Mouse (Mus musculus) midbrain, embryonic 13.5 days (tissue): ENCODE measurements at regions not wholly inside any gene's neighbourhood (a gene's known extent, or its start where the extent isn't known, plus 50 kb on each side); places are given as distances from the start of the nearest gene placed in this dataset.
"Not testable (repeated sequence)": the region's sequence is repeated elsewhere in the genome, so short reads cannot be mapped to it uniquely, and the experiment has no call there.

Experiments used
- ATAC-seq: fragments of 200-750 bp; cut with Nextera tagmentation; 2 replicates; pipeline ENCODE4 v1.8.0; 2017; ENCODE audit warnings: mild to moderate bottlenecking, moderate TSS enrichment, moderate library complexity
- H3K27ac ChIP-seq: fragments of 300-500 bp; sonication (generic); 2 replicates; pipeline ENCODE4 v1.5.1; 2015; ENCODE audit warnings: inconsistent platforms, mild to moderate bottlenecking, moderate library complexity
- H3K27me3 ChIP-seq: fragments of 300-500 bp; sonication (generic); 2 replicates; pipeline ENCODE4 v1.6.1; 2015; ENCODE audit warnings: mild to moderate bottlenecking, inconsistent platforms
- H3K36me3 ChIP-seq: fragments of 300-500 bp; sonication (generic); 2 replicates; pipeline ENCODE4 v1.6.1; 2015; ENCODE audit warnings: mild to moderate bottlenecking, inconsistent platforms
- H3K4me1 ChIP-seq: fragments of 300-500 bp; sonication (generic); replicated peaks from 2 replicates; pipeline ENCODE4 v1.6.1; 2015; ENCODE audit warnings: inconsistent platforms
- H3K4me2 ChIP-seq: fragments of 300-500 bp; sonication (generic); replicated peaks from 2 replicates; pipeline ENCODE4 v1.6.1; 2015; ENCODE audit warnings: moderate library complexity, mild to moderate bottlenecking, inconsistent platforms
- H3K4me3 ChIP-seq: fragments of 300-500 bp; sonication (generic); replicated peaks from 2 replicates; pipeline ENCODE4 v1.5.1; 2015; ENCODE audit warnings: mild to moderate bottlenecking, inconsistent platforms
- H3K9ac ChIP-seq: fragments of 300-500 bp; sonication (generic); replicated peaks from 2 replicates; pipeline ENCODE4 v1.6.1; 2015; ENCODE audit warnings: mild to moderate bottlenecking, inconsistent platforms
- H3K9me3 ChIP-seq: fragments of 300-500 bp; sonication (generic); 2 replicates; pipeline ENCODE4 v1.6.1; 2016; ENCODE audit warnings: mild to moderate bottlenecking, inconsistent platforms
- WGBS: fragments of 180-500 bp; shearing (Covaris S2); methylation state at CpG from one replicate; pipeline ENCODE4 v1.1.7; 2015; 5-methylcytosine and 5-hydroxymethylcytosine counted together

DNA sequence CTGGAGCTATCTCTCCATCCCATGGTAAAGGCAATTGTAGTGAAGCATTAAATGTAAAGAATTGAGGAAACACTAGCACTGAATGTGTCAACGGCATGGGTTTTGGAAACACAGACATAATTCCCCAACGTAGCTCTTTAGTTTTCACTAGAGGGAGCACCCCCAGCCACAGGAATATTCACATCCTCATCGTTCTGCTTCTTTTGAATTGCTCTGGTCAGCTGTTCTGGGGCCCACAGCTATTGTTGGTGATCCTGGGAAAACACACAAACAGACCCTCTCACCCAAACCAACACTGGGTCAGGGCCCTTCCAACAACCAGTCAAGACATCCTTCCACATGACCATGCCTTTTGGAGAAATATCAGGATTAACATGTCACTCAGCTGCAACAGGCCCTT is 119.7 kb downstream of the Impg2 start:
- H3K27me3 ChIP-seq, H3K4me2 ChIP-seq, H3K4me1 ChIP-seq, H3K27ac ChIP-seq, H3K9ac ChIP-seq, H3K4me3 ChIP-seq, H3K36me3 ChIP-seq, ATAC-seq: not testable (repeated sequence)
- 33% methylated on average over 3 of the region's 3 CpGs for WGBS
- H3K9me3 ChIP-seq: 0 out of 2 replicates have a peak, but pooled peaks cover 18% of the 10 kb centered on the region

DNA sequence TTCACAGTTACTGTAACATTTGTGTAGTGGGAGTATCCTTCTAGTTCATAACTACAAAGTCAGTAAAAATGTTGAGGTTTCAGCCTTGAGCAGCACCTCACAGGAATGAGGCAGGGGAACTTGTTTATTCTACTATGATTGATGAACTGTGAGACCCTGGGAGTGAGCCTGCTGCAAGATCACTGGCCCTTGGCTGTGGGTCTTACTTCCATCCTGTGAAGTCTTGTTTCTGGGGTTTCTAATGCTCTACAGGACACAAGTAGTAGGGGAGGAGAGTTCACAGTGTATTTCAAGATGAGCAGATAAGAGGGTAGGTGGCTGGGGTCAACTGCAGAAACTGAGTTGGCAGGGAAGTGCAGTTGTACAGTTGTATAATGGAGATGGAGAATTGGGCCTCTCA is 128.3 kb upstream of the Abi3bp start:
- H3K4me3 ChIP-seq: no peak overlapping the region
- no peak overlapping the region for H3K27ac ChIP-seq
- no peaks in the 10 kb centered on the region for H3K27me3 ChIP-seq
- H3K9ac ChIP-seq: no peak overlapping the region
- no peaks in the 10 kb centered on the region for H3K4me1 ChIP-seq
- no peaks in the 10 kb centered on the region for H3K9me3 ChIP-seq
- H3K36me3 ChIP-seq: no peaks in the 10 kb centered on the region
- ATAC-seq: no peak
- H3K4me2 ChIP-seq: no peak overlapping the region

DNA sequence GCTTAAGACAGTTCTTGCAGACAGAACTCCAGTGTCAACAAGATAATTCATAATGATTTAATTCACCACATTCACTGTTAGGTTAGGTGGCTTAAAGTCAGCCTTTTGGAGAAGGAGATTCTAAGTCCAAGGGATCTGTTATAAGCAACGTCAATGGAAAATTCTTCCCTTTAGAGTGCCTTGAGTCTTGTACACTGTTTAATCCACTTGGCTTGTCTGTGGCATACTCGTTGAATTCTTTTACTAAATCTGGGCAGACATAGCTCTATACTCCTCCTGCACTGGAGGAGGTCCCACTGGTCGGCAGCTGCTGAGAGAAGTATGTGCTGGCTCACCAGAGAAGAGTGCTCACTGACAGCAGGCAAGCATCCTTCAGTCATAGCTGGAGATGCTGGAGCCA is 124.8 kb upstream of the Abi3bp start:
- Histone ChIP-seq H3K9ac (no peak overlapping the region), H3K27me3 (no peaks in the 10 kb centered on the region), H3K4me3 (no peak overlapping the region), H3K4me2 (no peak overlapping the region), H3K9me3 (no peaks in the 10 kb centered on the region), H3K4me1 (no peaks in the 10 kb centered on the region), H3K27ac (no peak overlapping the region), H3K36me3 (no peaks in the 10 kb centered on the region)
- ATAC-seq: no peak
- WGBS: 71% methylated on average over 3 of the region's 3 CpGs

DNA sequence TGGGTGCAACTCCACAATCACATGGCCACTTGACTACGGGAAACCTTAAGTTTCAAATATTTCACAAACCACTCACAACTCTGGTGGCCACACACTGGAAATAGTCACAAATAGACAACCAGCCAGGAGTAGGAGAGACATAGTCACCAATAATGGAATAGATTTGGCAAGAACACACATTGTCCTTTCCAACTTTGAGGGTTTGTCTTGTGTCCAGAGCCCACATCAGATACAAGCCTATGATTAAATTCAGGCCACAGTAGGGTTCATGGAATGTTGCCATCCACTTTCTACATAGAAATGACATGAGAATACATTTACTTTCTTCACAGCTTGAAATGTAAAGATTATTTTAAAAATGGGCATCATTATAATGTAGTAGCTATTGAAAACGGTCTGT is 118.6 kb upstream of the Abi3bp start:
- Histone ChIP-seq H3K4me1 (no peaks in the 10 kb centered on the region), H3K27me3 (no peaks in the 10 kb centered on the region), H3K36me3 (no peaks in the 10 kb centered on the region), H3K27ac (no peak overlapping the region), H3K4me2 (no peak overlapping the region), H3K9ac (no peak overlapping the region), H3K4me3 (no peak overlapping the region), H3K9me3 (no peaks in the 10 kb centered on the region)
- ATAC-seq: no peak
- WGBS: 82% methylated on average over 2 of the region's 2 CpGs

DNA sequence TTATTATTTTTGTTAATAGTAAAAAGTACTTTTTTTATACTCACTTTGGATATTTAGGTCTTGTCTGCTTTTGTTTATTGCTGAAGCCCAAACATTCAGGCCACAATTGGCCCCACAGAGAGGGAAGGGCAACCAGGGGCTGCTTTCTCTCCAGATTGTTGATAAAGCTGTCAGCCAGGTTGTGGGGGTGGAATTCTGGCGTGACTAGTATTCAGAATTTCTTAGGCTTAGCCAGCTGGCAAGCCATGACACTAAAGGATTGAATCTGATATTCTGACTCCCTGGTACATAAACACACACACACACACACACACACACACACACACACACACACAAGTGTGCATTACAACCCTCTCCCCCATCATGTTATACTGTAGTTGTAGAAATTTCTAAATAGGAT is 116.7 kb upstream of the Abi3bp start:
- no peaks in the 10 kb centered on the region for H3K36me3 ChIP-seq
- no peak overlapping the region for H3K9ac ChIP-seq
- no peaks in the 10 kb centered on the region for H3K4me1 ChIP-seq
- H3K4me3 ChIP-seq: no peak overlapping the region
- no peak overlapping the region for H3K27ac ChIP-seq
- H3K27me3 ChIP-seq: no peaks in the 10 kb centered on the region
- 48% methylated on average over 1 of the region's 1 CpGs for WGBS
- H3K9me3 ChIP-seq: no peaks in the 10 kb centered on the region
- no peak overlapping the region for H3K4me2 ChIP-seq
- no peak for ATAC-seq

DNA sequence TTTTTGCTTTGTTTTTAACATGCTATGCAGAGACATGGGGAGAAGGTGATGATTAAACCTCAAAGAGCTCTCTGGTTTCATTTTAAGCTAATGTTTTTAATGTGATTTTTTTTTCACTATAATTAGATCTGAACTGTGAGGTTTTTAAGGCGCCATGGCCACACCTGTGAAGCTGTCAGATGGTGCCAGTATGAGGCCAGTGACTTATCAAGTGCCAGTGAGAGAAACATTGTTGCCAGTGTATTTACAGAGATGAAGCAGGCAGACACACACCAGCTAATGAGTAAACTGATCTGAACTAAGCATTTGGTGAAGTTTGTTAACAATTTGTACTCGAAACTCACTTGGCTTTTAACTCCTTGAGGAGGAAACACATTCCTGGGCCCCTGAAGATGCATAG is 99.3 kb upstream of the Abi3bp start:
- no peaks in the 10 kb centered on the region for H3K36me3 ChIP-seq
- H3K27me3 ChIP-seq: no peaks in the 10 kb centered on the region
- H3K4me3 ChIP-seq: no peak overlapping the region
- ATAC-seq: no peak
- WGBS: 74% methylated on average over 2 of the region's 2 CpGs
- no peak overlapping the region for H3K9ac ChIP-seq
- no peaks in the 10 kb centered on the region for H3K4me1 ChIP-seq
- no peaks in the 10 kb centered on the region for H3K9me3 ChIP-seq
- no peak overlapping the region for H3K4me2 ChIP-seq
- H3K27ac ChIP-seq: no peak overlapping the region

DNA sequence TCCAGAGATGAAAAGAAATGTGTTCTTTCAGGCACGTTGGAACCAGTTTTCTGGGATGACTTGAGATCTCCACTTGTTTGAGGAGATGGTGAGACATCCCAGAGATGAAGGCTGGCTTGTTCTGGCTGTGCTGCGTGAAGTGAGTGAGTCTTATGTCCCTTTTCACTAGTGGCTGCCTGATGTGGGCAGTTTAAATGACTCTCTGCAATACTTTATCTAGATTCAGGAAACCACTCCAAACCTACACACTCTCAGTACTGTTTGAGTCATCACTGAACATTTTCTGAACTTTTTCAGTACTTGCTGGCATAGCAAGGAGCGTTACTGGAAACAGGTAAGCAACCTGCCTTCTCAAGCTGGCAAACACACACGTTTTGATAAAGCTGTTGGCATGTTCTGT is 97.0 kb upstream of the Abi3bp start:
- H3K4me2 ChIP-seq: no peak overlapping the region
- no peaks in the 10 kb centered on the region for H3K27me3 ChIP-seq
- WGBS: 80% methylated on average over 4 of the region's 4 CpGs
- ATAC-seq: no peak
- no peaks in the 10 kb centered on the region for H3K36me3 ChIP-seq
- no peaks in the 10 kb centered on the region for H3K4me1 ChIP-seq
- no peak overlapping the region for H3K9ac ChIP-seq
- H3K27ac ChIP-seq: no peak overlapping the region
- H3K4me3 ChIP-seq: no peak overlapping the region
- no peaks in the 10 kb centered on the region for H3K9me3 ChIP-seq

DNA sequence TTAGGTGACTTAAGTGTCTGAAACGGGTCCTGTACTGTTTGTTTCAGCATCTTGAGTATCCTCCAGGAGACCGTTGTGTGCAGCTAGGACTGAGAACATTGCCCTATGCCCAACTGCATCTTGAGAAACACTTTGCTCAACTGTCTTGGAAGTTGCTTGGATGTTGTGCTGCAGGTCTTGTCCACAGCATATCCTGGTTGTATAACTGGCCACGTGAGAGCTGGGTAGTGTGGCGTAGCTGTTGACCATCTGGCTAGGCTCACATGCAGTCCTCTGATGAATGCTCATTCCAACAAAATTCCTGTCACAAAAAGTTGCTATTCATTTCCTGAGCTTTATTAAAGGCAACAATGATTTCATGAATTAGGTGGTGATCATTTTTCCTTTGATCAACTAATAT is 91.1 kb upstream of the Abi3bp start:
- ATAC-seq: no peak
- no peaks in the 10 kb centered on the region for H3K27me3 ChIP-seq
- no peaks in the 10 kb centered on the region for H3K4me1 ChIP-seq
- H3K9me3 ChIP-seq: no peaks in the 10 kb centered on the region
- H3K27ac ChIP-seq: no peak overlapping the region
- WGBS: 86% methylated on average over 4 of the region's 4 CpGs
- no peak overlapping the region for H3K4me3 ChIP-seq
- no peak overlapping the region for H3K9ac ChIP-seq
- no peaks in the 10 kb centered on the region for H3K36me3 ChIP-seq
- no peak overlapping the region for H3K4me2 ChIP-seq

DNA sequence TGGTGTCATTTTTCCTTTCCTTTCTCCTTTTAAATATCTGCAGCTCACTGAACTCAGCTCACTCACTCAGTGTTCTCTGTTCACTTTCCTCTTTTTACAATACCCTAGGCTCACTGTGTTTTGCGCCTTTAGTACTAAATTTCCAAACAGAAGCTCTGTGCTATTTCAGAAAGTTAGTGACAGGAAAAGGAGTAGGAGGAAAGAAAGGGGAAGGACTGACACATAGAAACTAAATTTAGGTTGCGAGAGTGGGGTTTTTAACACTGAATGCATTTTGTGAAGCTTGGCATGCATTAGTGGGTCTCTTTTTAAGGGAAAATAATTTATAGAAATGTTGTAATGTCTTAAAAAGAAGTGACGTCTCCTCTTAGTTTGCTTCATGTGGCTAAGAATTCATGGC is 84.8 kb upstream of the Abi3bp start:
- H3K36me3 ChIP-seq: no peaks in the 10 kb centered on the region
- no peak overlapping the region for H3K9ac ChIP-seq
- no peak overlapping the region for H3K4me2 ChIP-seq
- no peak overlapping the region for H3K4me3 ChIP-seq
- ATAC-seq: no peak
- 90% methylated on average over 3 of the region's 3 CpGs for WGBS
- no peaks in the 10 kb centered on the region for H3K27me3 ChIP-seq
- no peak overlapping the region for H3K27ac ChIP-seq
- 0 out of 2 replicates have a peak, but pooled peaks cover 9% of the 10 kb centered on the region for H3K4me1 ChIP-seq
- H3K9me3 ChIP-seq: no peaks in the 10 kb centered on the region

DNA sequence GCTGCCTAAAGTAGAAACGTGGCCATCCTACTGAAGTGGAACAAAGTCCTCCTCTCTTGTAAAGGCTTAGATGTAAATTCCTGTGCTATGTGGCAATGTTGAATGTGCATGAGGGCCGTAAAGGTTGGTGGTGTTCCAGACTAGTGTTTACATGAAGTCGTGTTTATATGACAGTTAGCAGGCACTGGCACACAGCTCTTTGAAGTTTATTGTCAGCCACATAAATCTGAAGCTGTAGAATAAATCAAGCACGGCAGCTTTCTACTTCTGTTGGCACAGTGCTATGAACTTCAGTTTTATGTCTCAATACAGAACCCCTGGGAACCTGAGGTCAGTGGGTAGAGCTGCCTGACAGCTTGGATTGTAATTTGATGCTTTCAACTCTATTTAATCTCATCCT is 81.1 kb upstream of the Abi3bp start:
- no peaks in the 10 kb centered on the region for H3K27me3 ChIP-seq
- H3K4me1 ChIP-seq: 0 out of 2 replicates have a peak, but pooled peaks cover 9% of the 10 kb centered on the region
- no peak overlapping the region for H3K9ac ChIP-seq
- no peaks in the 10 kb centered on the region for H3K36me3 ChIP-seq
- H3K9me3 ChIP-seq: no peaks in the 10 kb centered on the region
- peak; percentile 55; the same call in 1 of the 2 replicates for ATAC-seq
- H3K4me2 ChIP-seq: no peak overlapping the region
- H3K27ac ChIP-seq: no peak overlapping the region
- WGBS: 48% methylated on average over 4 of the region's 4 CpGs
- no peak overlapping the region for H3K4me3 ChIP-seq

DNA sequence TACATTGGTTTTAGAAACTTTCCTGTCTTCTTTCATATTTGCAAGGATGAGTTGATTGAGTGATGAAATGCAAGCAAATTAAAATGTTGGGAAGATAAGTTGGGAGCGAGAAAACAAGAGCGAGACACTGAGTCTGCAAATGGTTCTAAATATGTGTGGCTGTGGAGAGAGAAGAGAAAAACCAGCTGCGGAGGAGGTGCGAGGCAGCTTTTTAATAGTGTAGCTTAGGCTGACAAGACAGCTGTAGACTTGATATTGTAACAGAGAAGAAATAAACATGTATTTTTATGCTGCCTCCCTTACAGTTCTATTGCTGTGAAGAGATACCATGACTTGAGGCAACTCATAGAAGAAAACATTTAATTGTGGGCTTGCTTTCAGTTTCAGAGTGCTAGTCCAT is 78.1 kb upstream of the Abi3bp start:
- H3K4me3 ChIP-seq: no peak overlapping the region
- ATAC-seq: no peak
- H3K9me3 ChIP-seq: no peaks in the 10 kb centered on the region
- H3K36me3 ChIP-seq: no peaks in the 10 kb centered on the region
- no peak overlapping the region for H3K27ac ChIP-seq
- no peaks in the 10 kb centered on the region for H3K27me3 ChIP-seq
- H3K4me2 ChIP-seq: no peak overlapping the region
- no peak overlapping the region for H3K9ac ChIP-seq
- H3K4me1 ChIP-seq: 0 out of 2 replicates have a peak, but pooled peaks cover 9% of the 10 kb centered on the region
- WGBS: 96% methylated on average over 4 of the region's 4 CpGs

DNA sequence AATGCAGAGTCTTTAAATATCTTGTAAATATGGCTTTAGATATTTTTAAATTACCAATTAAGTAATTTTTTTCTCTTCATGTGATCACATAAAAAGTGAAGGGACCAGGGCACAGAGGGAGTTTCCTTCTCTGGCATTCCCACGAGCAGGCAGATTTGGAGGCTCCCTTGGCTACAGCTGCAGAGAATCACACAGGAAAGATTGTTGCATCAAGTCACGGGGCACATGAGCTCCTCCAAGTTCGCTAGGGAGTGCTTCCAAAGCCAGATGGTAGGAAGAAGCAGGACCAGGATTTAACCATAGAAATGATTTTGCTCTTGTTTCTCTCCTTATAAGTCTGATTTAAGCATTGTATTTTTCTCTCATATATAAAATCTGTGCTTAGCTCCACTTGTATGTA is 53.9 kb upstream of the Abi3bp start:
- no peak overlapping the region for H3K27ac ChIP-seq
- H3K9me3 ChIP-seq: no peaks in the 10 kb centered on the region
- WGBS: 72% methylated on average over 3 of the region's 3 CpGs
- no peaks in the 10 kb centered on the region for H3K36me3 ChIP-seq
- H3K4me3 ChIP-seq: no peak overlapping the region
- no peaks in the 10 kb centered on the region for H3K4me1 ChIP-seq
- ATAC-seq: no peak
- no peak overlapping the region for H3K9ac ChIP-seq
- no peaks in the 10 kb centered on the region for H3K27me3 ChIP-seq
- no peak overlapping the region for H3K4me2 ChIP-seq
